Mouse (Mus musculus): ENCODE data around the gene Trpm3.
"Not testable (repeated sequence)": the region's sequence is repeated elsewhere in the genome, so short reads cannot be mapped to it uniquely, and the experiment has no call there.

Trpm3 gene

DNA sequence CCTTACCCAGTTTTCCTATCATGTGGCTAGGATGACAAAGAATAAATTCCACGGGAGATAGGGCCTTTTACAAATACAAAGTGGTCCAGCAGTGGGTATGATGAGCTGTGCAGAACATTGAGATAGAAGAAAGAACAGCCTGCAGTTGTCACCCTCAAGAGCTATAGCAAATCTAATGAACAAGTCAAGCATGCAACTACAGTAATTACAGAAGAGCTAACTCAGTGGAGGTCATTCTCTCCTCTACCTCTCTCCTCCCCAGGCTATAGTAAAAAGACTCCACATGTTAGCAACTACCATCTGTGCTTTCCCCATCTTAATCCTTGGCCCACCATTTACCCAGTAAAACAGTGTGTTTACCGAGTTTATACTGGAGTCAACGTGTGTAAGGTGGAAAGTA, 629.4 kb downstream of the Trpm3 start:
- DNase-seq = no peak

DNA sequence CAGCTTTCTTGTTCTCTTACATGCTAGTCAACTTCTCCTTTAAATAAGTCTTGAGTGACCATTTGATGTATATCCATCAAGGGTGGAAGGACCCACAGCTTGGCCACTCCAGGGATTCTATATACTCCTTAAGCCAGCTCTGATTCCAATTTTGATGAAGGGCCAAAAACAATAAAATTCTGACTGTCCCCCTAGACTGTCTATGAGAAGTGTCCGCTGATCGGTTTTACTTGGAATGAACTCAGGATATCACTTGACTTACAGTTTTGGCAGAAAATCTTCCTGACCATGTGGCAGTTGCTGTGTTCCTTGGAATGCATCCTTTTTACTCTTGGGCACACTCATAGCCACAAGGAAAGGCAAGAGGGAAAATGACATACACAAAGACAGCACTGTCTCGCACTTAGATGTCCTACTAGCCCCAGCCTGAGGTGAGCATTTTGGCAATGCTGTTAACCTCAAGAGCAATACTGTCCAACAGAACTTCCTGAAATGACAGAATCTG, 636.4 kb downstream of the Trpm3 start:
- no peak for DNase-seq

DNA sequence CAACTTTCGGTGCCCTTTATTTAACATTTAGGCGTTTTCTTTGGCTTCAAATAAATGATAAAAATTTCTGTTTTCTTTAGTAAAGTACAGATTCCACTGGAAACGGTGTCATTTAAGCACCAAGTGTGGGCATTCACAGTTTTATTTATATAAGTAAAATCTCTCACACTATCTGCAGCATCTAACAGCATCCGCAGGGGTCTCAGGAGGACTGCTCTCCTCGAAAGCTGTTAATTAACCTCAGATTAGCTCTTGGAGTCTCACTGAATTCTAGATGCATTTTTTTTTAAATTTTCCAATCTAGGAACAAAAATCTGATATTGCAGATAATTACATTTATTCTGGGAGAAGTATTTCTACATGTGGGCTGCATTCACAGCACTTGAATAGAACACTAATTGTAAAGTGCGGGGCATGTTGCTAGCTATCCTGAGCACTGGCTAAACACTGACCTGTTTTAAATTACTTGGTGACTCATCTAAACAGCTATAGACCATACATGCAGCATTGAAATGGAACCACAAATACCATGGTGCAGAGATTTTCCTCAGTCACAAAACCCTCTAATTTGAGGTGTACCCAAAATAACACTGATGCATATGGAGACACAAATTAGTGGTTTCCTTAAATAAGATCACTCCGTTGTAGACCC, 641.5 kb downstream of the Trpm3 start:
- no peak for DNase-seq

DNA sequence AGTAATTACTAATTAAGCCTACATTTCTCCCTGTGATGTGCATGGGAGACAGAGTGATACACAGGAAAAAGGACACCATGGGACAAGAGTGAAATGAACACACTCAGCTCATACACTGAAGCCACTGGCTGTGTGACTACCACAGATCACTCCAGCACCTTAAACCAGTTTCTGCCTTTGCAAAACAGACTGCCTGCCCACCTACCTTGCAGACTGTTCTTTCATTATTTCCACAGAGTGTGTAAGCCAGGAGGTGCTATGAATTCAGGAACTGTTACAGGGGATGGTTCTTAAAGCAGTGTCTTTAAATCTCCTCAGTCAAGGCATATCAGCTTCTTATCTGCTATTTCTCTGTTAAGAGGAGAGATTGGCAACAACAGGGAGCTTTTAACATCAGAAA, 642.7 kb downstream of the Trpm3 start:
- DNase-seq = no peak

DNA sequence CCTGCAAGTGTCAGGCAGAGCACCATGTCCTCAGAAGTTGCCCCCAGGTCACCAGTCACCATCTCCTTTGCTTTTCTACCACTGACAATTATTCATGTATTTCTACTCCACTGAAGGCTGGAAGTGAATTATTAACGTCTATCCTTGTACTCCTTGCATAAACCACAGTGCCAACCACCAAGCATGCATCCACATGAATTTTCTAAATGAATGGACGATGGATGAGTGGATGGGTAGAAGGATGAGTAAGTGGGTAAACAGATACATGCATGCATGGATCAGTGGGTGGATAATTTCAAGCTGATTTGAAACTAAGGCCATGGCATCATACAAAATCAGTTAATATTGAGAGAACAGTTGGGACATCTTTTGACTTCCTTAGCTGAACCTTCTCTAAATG, 644.9 kb downstream of the Trpm3 start:
- DNase-seq = no peak

DNA sequence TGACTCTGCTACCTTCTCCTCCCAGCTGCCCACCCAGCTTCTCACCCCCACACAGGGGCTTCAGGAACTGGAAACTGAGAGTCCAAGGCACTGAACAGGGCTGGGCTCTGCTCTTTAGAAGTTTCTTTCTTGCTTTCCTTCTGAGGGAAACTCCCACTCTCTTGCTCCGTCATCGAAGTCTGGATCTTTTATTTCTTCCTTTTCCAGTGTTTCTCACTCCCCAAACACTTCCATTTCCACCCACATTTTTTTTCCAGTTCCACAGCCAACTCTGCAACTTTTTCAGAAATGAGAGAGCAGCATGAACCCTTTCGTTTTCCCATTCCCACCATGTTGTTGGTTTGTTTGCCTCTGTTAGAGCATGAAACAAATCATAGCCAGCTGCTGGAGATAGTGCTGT, 650.9 kb downstream of the Trpm3 start:
- DNase-seq = no peak

DNA sequence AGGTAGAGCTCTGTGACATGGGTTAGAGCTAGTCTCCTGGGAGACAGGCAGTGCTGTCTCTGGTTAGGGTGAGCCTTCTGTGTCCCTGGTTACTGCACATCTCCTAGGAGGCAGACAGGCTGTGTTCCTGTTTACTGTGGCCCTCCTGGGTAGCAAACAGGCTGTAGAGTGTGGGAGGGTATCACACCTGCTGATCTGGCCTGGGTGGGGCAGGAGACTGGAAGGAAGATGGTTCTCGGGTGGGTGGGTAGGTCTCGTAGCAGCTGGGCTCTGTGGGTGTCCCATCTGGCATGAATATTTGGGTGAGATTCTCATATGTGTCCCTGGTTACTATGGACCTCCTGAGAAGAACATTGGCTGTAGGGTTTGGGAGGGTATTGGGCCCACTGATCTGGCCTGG, 658.1 kb downstream of the Trpm3 start:
- no peak for DNase-seq

DNA sequence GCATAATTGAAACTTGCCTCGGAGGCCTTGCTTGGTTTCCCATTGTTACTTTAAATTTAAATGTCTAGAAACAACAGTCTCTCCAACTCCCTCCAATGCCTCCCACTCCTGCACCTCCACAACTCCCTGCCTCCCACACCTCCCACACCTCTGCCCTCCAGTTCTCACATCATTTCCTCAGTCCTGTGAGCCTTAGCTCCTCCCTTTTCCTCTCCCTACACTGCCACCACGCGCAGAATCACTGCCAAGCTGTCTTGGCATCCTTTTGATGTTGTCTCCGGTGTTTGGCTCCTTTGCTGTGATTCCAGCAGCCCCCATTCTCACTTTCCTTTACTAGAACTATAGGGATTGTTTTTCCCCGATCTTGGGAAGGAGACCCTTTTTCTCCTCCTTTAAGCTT, 661.6 kb downstream of the Trpm3 start:
- no peak for DNase-seq

DNA sequence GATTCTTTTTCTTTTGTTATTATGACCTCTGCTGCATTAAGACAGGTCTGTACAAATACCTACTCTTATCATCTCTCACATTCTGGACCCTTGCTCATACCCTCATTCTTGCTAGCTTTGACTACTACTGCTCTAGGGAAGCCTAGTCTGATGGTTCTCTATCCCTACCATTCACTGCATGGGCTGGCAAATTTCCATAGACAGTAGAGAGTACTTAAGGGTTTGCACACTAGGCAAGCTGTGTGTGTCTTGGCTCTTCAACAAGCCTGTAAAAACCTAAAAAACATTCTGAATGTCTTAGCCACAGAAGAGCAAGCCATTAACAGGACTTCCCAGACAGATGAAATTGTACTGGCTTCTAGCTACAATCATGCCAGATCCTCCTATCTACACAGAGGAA, 664.5 kb downstream of the Trpm3 start:
- no peak for DNase-seq

DNA sequence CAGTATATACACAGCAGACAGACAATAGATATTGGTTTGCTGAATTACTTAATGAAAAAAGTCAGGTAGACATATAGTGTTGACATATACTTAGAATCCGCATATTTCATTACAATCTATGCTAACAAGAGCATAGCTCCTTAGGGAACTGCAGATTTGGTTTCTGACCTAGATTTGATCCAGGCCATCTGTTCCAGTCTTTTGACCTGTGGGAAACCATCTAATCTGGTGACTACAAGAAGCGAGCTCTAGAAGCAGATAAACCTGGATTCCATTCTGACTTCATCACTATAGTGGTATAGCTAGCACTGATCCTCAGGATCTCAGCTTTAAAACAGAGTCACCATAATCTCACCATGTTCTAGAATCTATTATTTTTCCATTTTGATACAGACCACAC, 665.5 kb downstream of the Trpm3 start:
- no peak for DNase-seq

DNA sequence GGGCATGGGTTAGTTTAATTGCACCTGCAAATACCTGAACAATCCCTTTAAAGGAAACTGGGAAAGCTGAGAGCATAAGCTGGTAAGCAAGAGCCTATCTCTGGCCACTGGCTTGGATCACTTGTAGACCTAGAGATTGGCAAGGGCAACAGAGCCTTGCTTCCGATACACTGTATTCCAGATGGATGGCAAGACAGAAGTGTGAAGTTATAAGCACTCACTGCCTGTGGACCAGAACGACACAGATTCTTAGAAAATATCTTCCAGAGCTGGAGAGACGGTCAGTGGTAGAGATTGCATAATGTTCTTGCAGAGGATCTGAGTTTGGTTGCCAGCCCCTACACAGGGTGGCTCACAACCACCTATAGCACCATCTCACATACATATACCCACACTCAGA, 671.4 kb downstream of the Trpm3 start:
- no peak for DNase-seq

DNA sequence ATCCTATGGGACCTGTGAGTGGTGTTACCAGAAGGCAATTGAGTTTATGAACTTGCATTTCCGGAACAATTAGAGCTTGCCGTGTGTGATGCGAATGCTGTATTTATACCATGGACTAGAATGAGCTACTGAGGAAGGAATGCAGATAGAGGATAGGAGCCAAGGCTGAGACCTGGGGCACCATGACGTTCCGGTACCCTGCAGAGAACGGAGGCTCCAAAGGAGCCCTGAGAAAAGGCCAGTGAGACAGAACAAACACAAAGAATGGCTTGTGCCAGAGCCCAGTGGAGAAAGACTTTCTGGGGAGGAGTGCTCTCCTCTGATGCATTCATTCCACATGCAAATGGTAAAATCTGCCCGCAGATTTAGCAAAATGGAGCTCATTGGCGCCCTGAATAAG, 682.9 kb downstream of the Trpm3 start:
- no peak for DNase-seq

DNA sequence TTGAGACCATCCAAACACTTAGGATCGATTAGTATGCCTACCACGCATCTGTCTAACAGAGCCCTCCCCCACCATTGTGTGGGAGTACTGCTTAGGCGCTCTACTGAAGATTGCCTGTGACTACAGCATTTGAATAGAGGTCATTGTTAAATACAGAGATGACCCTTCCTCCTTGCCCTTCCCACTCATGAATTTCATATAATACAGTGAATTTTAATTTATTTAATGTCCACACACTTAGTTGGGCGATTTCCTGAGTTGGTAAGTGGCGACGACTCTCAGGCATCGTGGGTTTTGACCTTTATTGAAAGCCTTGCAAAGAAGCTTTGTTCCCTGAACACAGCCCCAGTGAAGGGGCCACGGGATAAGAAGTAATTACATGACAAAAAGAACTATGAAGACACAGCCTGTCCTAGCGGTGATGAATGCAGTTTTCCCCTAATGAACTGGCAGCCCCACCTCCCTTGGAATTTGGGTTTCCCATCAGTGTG, 684.7 kb downstream of the Trpm3 start:
- no peak for DNase-seq

DNA sequence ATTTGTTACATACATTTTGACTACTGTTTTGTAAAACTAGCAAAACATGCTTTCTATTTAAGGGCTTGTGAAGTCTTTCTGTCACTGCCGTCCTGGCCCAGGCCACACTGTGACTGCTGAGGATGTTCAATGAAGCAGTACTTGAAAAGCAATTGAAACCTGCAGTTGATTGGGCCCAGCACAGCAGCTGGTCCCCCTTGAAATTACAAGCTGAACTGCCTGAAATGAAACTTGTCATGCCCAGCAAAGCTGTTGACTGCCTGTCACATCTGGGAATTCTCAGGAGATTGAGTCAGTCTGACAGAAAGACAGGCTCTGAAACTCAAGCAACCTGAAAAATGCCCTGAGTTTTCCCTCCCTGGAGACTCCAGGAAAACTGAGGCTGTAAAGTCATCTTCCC, 687.0 kb downstream of the Trpm3 start:
- DNase-seq = no peak

DNA sequence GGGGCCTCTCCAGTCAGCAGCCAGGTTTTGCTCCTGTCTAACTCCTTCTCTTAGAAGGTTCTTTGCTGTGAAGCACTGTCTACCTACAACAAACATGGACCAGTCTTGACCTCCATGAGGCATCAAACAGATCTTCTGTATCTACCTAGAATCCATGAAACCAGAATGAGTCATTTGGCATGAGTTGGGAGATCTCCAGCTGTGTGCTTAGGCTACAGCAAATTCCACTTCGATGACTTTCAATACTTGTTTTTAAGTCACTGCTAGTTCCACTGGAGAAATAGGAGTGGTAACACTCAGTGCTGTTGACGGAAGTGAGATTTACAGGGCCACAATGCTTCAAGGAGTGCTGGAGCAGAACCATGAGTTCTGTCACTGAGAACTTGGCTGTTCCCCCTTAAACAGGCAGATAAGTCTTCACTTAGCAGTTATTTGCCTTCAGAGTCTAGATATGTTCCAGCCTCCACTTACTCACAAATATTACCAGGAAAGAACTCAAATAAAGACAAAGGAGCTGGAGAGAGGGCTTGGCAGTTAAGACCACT, 689.4 kb downstream of the Trpm3 start:
- DNase-seq = no peak

DNA sequence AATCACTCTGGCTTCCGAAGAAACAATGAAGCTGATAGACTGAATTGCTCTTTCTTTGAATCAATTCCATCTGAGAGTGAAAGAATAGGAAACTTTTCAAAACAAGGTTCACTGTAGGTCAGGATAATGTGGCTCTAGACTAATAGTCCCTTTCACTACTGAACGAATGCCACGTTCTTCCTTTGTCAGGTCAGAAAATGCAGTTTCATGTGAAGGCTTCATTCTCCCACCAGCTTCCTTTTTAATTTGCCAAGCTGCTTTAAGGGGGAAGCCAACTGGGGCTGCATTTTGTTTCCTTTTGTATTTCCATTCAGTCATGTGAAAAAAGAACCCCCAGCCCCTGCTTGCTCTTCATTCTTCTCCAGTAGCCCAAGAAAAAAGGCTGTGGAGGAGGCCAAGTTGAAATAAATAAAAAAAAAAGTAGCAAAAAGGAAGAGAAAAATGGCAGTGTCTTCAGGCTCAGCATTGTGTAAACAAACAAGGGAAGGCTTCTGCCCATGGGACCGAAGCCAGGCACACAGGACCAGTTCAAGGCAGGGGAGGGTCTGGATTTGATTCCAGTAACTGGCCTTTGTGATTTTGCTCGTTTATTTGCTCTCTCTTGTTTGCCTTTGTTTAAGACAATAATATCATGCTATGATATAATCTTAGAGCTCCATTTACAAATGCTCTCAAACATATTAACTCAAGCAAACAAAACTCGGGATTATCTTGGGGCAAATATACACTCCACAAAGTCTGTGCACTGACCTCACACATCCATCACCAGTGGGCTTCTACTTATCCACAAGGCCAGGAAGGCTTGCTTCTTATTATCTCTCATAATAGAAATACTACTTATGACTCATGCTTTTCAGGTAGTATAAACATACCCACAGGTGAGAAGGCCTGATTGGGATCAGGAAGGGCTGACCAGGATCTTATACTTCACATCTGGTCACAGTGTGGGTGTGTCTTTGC, 702.5 kb downstream of the Trpm3 start:
- no peak for DNase-seq

DNA sequence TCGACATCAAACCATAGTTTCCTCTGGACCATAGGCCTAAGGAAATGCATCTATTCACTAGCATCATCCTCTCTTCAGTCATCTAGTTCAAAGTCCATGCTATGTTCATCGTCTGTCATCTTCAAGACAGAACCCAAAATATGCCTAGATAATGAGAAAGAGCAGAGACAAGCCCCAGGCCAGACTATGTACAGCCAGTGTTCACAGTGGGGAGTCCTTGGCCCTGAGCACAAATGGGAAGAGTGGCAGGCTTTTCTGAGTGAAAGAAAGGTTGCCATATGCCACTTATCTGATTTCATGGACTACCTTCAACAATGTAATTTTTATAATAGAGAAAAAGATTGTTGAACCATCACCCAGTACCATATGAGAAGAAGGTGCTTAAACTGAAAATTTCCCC, 703.9 kb downstream of the Trpm3 start:
- DNase-seq = no peak

DNA sequence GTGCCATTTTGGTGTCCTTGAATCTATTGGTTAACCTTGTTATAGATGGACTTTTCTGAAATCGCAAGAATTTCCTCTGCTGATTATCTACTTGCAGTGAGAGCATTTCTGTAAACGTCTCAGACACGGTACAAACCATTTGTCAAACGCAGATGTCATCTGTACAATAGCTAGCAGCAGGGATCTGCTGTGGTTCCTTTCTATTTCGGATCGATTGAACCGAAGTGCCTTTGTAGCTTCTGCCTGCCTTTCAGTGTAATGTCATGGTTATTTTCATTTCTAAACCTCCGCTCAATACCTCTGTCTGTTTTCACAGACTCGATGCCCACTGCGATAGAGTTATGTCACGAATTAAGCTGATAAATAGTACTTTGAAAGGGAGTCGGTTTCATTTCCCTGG, 708.9 kb downstream of the Trpm3 start:
- no peak for DNase-seq

DNA sequence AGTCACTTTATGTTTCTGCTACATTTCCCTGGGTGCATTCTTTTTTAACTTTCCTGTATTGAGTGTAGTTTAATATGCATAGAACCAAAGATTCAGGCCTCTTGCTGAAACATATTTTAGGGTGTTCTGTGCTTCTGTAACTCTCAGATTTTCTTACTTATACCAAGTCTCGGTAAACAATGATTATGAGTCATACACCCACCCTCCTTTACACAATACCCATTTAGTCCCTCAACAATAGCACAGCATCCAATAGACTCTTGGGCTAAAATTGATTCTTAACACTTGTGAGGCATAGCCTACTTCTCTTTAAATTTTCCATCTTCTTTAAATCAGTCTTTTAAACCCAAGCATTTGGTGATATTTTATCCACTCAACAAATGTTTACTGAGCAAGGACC, 709.4 kb downstream of the Trpm3 start:
- DNase-seq = no peak

DNA sequence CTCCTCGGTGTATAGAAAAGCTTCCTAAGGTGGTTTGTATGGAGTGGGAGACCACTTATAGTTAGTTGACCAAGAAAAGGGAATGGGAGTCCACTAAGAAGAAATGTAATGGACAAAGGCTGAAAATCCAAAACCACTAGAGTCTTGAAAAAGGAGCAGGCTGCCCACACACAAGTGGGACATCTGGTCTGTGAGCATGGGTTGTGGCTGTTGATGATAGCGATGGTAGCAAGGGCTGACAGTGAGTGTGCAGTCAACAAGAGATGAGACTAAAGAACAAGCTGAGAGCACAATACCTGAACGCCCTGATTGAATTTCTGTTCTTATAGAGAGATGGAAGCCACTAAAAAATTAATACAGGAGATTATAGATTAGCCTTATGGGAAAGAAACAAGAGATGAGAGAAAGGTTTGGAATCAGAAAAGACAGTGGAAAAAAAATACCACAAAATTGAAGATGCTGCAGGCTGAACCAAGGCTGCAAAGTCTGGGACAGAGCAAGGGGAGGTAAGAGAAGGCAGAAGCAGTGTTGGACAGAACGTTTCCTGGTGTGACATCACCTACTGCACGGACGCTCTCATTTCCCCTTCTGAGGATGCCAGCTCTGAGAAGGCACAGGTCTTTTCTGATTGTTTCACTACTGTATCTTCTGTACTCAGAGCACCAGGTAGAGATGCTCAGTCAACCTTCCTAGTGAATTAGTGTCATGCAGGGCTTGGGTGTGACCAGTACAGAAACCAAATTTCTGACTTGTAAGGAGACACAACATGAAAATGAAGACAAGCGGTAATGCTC, 710.1 kb downstream of the Trpm3 start:
- no peak for DNase-seq

DNA sequence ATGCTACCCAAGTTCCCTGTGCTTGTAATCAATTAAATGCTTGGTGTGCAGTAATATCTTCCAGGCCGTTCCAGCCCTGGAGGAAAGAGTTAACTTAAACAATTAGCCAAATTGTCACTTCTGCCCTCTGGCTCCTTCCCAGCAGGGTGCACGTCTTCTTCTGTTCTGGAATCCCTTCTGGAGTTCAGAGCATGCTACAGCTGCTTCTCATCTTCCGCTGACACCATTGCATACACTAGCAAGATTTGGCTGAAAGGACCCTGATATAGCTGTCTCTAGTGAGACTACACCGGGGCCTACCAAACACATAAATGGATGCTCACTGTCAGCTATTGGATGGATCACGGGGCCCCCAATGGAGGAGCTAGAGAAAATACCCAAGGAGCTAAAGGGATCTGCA, 712.6 kb downstream of the Trpm3 start:
- DNase-seq = not testable (repeated sequence)

DNA sequence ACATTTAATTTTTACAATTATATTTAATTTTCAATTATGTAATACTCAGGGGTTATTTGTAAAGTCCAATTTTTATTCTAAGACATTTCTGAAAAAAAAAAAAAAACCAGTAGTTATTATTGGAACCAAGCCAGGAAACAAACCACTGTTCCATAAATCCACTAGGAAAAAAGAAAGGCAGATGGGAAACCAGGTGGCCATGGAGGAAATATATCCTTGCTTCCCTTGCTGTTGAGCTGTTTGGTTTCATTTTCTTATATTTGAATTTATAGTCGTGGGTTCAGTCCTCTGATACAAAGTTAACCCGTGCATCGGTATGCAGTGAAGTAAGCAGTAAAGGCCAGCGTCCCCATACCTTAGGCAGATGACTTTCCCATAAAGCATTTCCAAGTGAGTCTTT, 720.8 kb downstream of the Trpm3 start:
- DNase-seq = no peak

DNA sequence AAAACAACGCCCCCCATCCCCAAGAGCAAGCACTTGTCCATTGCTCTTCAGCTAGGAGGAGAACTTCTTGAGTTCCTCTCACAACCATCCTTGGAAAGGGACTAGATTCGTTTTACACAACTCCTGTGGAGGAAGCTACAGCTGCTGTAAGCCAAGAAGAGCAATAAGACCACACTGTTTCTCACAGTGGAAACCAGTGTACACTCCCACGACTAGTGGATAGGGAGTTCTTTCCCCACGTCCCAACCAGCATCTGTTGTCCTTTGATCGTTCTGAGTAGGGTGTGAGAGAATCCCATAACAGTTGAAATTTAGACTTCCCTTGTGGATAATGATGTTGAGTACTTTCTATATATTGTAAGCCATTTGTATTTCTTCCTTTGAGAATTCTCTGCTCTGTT, 728.6 kb downstream of the Trpm3 start:
- DNase-seq = no peak
